Mouse (Mus musculus): ENCODE measurements at regions not wholly inside any gene's neighbourhood (a gene's known extent, or its start where the extent isn't known, plus 50 kb on each side); places are given as distances from the start of the nearest gene placed in this dataset.

DNA sequence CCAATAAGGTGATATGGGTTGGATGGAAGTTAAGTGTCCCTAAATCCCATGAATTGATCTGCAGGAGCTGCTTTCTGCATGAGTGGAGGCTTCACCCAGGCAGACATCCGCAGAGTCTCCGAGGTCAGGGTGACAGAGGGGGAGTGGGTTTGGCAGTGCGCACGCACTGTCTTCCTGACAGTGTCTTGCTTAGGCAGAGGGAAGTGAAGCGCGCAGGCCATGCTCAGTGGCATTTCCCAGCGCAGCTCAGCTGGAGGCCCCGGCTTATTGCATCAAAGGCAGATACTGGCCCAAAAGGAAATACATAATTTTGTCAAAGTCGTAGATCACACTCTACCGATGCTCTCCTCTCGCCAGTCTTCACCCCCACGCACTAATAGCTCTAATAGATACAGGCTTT is 252.7 kb upstream of the Dnajc24 start:
- DNase-seq: peak; percentile 71 to 82

DNA sequence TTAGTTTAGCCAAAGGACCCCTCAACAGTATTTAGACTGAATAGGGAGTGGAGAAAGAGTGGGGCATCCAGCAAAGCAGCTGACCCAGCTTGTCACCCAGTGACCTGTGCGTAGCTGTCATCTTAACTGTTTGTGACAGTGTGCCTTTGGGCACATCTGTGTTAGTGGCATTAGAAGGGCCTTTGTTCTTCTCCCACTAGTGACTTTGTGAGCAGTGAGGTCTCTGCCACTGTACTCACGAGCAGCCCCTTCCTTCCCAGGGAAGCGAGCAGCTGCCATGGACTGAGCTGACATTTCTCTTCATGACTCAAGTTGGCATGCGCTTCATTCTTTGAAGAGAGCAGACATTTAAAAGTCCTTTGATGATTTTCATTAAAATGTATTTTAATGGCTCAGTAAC is 231.0 kb upstream of the Dnajc24 start:
- peak; percentile 41 to 44 for DNase-seq

DNA sequence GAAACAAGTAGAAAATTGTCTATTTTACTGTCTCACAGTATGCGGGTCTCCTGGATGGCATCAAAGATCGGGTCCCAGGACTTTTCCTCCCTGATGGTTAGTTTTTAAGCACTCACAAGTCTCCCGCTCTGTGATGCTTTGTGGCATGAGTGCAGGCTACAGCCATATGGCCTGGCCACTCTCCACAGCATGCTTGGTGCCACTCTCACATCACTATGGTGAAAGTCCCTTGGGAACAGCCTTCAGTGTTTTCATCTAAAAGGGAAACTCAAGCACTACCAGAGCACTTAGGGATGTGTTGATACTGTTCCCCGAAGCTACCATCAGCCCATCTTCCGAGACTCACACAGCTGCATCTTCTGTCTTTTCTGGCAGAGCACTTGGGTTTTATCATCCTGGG is 227.8 kb upstream of the Dnajc24 start:
- DNase-seq: peak; percentile 63 to 77

DNA sequence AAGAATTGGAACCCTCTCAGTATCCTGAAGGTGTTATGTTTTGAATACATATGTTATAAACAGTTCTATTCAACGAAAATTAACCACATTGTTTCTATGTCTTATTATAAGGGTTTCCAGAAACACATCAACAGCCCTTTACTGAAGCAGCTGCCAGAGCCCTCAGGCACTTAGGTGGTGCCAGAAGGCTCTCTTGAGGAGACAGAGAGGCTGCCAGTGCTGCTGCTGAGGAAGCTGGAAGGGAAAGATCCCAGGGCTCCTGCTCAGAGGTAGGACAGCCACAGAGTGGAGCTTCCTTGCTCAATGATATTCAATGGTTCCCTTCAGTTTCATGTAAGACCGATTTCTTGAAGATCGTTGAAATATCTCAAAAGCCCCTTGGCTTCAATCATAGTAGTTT is 226.7 kb upstream of the Dnajc24 start:
- DNase-seq: peak; percentile 45 to 60

DNA sequence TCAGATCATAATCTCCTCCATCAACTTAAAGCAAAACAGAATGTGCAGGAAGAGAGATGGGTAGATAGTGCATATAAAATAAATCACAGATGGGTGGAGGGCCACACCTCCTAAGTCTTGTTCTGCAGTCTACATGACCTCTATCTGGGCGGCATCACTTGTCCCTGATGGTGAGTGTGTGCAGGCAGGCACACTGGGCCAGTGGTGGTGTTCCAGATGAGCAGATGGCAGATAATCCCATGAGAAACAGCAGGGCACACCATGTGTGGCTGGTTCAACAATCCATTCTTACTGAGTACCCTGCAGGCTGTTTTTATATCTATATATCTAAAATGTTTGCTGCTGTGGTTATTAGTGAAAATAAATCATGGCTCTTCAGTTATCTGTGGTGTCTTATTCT is 224.9 kb upstream of the Dnajc24 start:
- peak; percentile 43 to 60 for DNase-seq

DNA sequence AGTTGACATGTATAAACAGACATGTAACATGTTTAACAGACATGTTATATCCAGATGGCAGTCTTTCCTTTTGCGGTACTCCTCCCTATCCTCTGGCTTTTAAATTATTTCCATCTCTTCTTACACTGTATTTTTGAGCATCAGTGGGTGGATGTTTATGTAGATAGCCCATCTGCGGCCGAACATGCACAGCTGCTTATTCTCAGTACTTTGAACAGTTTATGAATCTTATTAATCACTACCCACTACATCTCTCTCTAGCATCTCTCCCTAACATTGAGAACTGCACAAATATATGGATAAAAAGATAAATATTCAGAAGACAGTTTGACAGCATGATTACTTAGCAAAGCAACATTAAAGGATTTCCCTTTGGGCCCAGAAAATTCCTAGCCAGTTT is 212.8 kb upstream of the Dnajc24 start:
- no peak for DNase-seq

DNA sequence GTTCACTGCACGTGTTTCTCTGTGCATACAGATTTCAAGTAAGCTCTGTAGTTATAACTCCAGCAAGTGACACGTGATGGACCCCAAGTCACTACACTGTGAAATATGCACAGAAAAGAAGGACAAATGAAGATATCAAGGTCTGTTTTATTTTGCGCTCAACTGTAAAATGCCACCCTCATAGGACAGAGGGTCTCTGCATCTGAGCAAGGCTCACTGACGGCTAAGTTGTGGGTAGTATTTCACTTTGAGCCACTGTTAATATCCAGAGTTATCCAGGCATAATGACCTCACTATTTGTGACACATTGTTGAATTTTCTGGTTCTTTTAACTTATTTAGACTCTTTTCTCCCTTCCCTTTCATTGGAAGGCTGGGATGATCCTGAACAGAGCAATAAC is 210.4 kb upstream of the Dnajc24 start:
- no peak for DNase-seq

DNA sequence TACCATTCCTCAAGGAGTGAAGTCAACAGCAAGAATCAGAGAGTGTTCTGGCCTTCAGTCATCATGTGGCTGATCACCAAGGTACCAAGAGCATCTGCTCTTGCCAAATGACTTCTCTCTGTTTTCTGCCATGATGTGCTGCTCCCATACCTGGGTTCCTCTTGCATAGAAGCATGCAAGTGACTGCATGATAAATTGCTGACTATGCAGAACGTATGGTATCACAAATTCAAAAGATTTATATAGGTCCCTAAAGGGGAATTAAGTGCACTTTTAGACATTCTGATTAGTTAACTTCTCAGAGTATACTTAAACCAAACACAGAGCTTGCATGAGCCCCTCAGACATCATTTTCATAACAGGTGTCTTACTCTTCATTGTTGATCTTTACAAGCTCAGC is 207.4 kb upstream of the Dnajc24 start:
- no peak for DNase-seq

DNA sequence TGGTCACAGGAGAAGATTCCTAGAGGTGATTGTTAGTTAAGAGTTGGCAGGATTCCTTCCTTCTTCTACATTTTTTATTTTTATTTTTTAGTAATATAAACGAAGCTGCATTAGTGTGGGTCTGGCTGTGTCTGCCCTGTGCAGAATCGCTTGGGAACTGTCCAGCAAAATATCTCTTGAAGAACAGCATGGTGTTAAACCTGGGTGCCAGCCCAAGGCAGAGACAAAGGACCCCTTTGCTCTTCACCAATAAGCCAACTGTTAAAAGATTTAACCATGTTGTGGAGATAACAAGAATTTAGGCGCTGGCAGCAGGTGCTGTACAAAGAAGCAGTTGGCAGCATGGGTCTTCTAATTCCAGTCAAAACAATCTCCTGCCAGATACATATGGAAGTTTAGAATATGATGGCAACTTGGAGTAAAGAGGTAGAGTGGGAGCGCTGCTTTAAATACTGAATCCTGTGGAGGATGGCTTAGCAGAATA is 205.5 kb upstream of the Dnajc24 start:
- peak; percentile 49 to 51 for DNase-seq

DNA sequence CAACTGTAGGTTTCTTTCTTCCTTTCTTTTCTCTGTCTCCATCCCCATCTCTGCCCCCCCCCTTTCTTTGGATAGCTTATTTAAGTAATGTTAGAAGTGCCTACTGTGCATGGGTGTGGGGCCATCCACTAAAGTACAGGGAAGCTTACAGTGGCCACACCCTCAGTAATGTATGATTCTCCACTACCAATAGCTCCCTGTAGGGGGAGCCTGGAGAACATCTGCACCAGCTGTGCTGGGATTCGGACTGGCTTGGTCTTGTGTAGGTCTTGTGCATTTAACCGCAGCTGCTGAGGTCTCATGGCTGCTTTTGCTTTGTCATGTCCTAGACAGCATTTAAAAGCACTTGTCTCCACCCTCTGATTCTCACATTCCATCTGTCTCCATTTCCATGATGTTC is 196.8 kb upstream of the Dnajc24 start:
- DNase-seq: peak in 1 of 2 experiments; percentile 21

DNA sequence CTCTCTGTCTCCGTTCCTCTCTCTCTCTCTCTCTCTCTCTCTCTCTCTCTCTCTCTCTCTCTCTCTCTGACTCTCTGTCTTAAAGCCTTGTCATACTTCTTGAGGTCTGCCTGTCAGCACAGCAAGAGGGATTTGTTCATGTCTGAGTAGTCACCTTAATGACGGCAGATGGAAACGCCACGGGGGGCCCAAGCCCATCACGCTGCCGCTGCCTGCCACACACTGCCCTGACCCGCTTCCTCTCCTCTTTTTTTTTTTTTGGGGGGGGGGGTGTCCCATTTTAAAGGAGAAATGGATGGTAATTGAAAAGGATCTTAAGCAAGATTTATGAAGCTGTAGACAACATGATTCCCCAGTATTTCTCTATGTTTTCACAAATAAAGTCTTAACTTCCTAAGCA is 191.8 kb upstream of the Dnajc24 start:
- DNase-seq: peak; percentile 100

DNA sequence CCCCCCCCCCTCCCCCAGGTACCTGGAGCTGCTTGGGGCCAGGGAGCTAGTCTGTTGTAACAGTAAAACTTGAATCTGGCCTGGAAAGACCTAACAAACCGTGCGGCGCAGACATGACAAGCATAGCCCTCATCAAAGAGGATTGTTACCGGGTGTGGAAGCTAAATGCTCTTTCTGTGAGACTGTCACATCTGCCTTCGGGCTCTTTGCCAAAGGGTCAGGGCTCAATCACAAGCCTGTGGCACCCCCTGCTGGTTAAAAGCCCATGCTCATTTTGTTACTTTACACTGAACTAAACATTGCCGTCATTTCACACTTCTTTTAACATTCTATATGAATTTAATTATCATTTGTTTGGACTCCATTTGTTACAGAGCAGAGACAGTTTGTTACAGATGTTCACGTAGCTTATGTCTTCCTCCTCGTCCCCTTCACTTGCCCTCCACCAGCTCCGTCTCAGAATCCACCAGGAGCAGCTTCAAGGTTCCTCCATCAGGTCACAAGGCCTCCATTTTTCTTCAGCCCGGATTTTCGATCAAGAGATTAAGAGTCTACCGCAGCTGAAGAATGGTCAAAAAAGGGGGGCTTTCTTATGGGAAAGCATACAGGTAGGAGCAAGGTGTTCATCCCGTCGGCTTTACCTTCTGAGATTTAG is 191.1 kb upstream of the Dnajc24 start:
- DNase-seq: peak; percentile 97 to 98

DNA sequence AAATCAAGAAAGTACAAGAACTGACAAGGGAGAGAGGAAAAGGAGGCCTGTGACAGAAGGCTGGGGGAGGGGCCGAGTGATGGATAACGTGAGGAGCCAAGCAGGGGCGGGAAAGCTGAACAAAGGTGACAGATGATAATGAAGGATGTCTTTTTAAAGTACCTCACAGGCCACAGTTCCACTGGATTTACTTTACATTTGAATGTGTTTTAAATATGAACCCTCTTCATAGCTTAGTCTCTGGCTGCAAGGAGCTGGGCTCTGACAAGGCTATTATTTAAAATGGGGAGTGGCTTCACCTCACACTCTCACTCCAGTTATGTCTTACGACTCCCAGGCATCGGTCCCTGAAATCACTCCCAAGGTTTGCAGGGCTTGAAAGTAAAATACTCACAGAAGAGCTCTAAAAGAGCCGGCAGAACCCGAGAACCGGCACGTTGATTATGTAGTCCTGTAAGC is 190.6 kb upstream of the Dnajc24 start:
- DNase-seq: peak; percentile 92 to 94

DNA sequence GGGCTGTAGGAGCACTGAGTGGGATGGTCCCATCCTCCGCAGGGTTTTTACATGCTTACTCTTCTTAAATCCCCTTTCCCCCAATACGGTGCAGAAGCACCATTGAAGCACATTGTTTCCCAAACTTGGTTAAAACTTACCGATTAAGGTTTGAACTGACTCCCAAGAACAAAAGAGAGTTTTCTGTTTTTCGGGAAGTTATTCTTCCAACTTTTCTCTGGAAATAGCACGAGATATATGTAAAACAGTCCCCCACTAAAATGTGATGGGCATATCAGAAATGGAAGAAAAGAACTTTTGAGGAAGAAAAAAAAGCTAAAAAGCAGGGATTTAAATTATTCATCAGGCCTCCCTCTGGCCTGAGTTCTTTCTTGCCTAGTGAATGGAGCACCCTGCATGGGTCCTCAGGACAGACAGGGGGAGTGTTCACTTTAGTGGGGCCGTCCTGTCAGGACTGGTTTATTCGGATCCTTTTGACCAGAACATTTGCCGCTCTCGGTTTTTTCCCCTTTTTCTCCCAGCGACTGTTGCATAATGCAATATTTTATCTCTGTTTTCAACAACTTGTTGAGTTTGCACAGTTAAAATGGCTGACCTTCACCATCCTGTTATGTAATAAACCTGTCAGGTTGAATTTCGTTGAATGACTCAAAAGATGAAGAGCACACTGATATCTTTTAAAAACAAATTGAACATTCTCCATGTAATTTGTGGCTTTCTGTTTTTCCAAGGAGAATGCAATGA is 187.4 kb upstream of the Dnajc24 start:
- DNase-seq: no peak

DNA sequence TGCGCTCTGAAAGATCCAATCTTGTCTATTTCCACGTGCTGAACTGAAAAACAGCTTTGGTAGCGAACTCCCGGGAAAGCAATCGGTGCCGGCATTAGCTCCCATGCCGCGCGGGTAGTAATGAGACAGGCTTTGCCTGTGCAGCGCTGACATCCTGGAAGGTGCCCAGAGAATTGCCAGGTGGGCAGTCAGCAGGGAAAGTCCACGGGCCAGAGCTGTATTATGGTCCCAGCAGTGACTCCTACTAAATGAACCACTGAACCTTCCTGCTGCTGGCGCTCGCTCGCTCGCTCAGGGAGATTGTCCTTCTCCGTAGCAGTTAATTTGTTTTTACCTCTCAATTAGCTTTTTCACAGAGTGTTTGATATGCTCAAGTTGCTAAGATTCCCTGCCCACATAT is 180.3 kb upstream of the Dnajc24 start:
- peak; percentile 91 to 95 for DNase-seq

DNA sequence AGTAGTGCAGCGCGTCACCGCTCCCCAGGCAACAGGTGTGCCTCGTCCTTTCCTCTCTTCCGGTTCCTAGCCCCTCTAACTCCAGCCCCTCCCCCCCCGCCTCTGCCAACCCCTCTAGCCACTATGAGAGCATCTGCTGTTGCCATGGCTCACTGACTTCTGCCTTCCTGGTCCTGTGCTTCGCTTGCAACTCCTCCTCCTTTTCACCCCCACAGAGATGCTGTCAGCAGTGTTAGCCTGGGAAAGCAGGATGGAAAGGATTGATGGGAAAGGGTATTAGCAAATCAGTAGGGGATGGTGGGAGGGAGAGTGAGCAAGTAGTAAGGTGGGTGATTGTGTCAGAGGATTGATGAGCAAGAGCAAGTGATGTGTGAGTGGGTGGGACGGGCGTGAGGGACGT is 178.7 kb upstream of the Dnajc24 start:
- DNase-seq: peak; percentile 73 to 80

DNA sequence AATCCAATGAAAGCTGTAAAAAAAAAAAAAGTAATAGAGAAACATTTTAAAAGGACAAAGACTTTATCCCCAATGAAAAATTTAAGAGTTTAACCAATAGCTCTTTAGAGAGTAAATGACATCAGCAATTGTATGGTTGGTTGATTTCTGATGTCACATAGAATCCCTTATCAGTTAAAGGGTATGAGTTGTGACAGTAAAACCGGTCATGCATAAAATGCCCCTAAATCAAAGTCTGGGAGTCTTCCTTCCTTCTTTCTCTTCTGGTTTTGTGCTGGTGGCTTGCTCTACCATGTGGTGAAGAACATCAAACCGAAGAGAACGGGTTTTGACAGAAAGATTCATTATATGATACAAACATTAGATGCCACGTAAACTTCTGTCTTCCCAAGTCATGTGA is 159.3 kb upstream of the Dnajc24 start:
- DNase-seq: peak in 1 of 2 experiments; percentile 43

DNA sequence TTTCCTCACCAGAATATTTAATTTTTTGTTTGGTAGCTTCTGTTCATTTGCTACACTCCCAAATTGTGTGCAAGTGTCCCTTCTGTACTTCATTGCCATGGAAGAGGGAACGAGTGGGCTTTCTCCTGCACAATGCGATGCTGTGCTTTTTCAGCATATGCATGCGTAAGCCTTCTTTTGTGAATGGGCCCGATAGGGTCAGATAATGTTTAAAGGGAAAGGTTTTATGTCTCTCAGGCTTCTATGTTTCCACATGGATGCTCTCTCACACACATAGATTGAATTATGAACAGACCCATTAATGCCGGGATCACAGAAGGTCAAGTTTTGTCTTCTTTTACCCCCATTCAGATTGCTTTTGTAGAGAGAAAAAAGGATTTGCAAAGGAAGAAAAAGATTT is 158.5 kb upstream of the Dnajc24 start:
- DNase-seq: no peak

DNA sequence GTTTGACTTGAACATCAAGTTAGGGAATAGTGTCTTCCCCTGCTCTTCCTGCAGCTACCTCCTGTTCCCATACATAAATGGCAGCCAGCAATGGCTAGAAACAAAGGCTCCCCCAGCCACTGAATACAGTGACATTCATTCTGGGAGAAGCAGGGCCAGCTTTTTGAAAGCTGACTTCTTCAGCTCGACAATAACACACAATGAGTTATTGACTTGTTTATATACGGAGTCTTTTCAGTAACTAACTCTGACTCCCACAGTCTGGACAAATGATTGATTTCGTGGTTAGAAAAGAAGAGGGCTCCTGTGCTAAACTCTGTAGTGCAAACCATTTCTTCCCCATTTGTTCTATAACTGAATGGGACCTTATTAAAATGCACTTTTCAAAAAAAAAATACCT is 146.4 kb upstream of the Dnajc24 start:
- no peak for DNase-seq

DNA sequence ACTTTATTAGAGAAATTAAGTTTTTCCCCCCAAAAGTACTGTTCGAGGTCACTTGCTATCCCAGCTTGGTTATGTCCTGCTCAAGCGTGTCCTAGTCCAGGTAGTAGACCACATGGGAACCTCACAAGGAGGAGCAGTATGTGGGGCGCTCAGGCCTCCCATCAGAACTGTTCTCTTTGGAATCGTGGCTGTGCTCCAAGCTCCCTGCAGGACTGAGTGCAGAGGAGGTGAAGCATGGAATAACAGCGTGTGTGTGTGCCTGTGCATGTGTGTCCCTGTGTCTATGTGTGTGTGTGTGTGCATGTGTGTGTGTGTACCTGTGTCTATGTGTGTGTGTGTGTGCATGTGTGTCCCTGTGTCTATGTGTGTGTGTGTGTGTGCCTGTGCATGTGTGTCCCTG is 137.6 kb upstream of the Dnajc24 start:
- DNase-seq: peak; percentile 46 to 60

DNA sequence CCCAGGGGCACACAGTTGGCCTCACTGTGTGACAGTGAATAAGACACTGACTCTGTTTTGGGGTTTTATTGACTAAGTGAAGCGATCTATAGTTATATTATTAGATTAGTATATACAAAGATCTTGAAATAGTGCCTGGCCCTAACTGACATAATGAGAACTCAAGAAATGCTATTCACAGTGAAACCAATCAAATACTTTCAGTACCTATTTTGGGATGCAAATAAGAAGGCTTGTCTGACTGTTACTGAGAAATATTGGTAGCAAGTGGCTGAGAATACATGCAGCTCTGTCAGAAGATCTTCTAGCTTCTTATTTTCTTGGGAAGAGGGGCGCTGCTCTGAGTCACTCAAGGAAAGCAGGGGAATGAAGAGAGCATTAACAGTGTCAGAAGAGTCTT is 97.7 kb upstream of the Dnajc24 start:
- no peak for DNase-seq

DNA sequence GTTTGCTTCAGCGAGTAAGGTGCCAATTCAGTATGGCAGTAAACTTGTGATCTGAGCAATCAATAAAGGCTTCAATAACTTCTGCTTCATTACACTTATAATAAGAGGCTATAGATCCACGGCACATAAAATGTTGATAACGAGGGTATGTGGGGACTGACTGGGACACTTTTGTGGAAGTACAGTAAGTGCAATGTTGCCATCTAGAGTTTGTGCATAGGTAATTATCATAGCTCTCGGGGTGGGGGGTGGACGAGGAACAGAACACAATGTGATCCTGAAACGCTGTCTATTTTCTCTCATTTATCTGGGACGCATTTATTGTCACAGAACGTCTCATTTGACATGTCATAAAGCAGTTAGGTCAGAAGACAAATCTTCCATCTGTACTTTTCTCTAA is 82.8 kb upstream of the Dnajc24 start:
- DNase-seq: peak; percentile 73 to 77

DNA sequence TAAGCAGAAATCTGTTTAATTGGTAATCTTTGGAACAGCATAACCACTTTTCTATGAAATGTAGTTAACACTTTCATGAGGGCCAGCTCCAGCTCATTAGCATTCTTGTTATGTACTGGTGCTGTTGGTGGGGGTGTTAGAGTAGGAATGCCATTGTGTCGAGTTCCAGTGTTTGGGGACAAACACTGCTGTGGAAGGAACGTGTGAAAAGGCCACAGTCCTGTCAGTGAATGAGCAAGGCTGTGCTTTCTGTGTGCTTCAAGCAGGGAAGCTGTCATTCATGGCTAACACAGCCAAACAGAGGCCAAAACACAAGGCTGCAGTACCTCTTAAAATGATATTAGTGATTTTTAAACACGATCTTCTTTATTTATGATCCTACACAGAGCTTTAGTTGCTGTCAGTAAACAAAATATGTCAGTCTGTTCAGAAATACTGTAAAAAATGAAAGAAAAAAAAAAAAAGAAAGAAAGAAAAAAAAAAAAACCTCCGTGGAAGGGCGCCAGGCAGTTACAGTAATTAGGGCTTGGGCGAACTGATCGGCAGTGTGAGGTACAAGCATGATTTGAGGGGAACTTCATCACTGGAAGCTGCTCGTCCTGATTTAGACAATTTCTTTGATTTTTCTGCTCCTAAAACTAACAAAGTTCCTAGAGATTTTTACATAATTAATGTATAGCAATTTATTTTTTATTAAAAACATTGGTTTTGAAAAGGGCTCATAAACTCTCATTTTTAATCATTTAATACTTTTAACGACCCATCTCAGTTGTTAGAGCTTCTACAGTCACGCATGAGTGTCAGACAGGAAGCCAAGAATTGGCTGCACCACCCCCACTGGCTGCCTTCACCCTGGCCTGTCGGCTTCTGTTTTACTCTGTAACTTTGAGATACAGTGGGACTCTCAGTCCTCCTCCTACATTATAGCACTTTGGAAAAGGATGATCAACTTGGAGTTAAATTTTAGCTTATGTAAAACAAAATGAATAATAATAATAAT is 80.8 kb upstream of the Dnajc24 start:
- peak; percentile 71 to 78 for DNase-seq
